Mouse (Mus musculus) kidney, adult 2 months (tissue): ENCODE data around the gene Dtnb. TPM values are rescaled to one million over a fixed set of nuclear protein-coding genes. Genes with fewer than 3 reads are reported as not detected.

ENCODE experiments used
- DNase-seq: peaks from one replicate; pipeline ENCODE4 v3.0.0; 2021
- H3K27ac ChIP-seq: fragments of 200-500 bp; 2 replicates; pipeline ENCODE4 v1.5.1; 2012; ENCODE audit warnings: low read depth, low read length, control low read depth, inconsistent platforms; ENCODE audit not compliant: insufficient read depth
- H3K27me3 ChIP-seq: fragments of 200-500 bp; replicated peaks from 2 replicates; pipeline ENCODE4 v1.6.1; 2012; ENCODE audit warnings: mild to moderate bottlenecking, moderate library complexity, low read length, inconsistent platforms; ENCODE audit not compliant: control insufficient read depth, insufficient read depth
- H3K36me3 ChIP-seq: fragments of 200-500 bp; 2 replicates; pipeline ENCODE4 v1.6.1; 2012; ENCODE audit warnings: mild to moderate bottlenecking, moderate library complexity, low read length, inconsistent platforms; ENCODE audit not compliant: control insufficient read depth, insufficient read depth
- H3K4me1 ChIP-seq: fragments of 200-500 bp; 2 replicates; pipeline ENCODE4 v1.6.1; 2011; ENCODE audit warnings: low read length; ENCODE audit not compliant: control insufficient read depth, insufficient read depth
- H3K4me3 ChIP-seq: fragments of 200-500 bp; 2 replicates; pipeline ENCODE4 v1.5.1; 2011; ENCODE audit warnings: mild to moderate bottlenecking, low read depth, low read length, control low read depth; ENCODE audit not compliant: insufficient read depth
- CTCF ChIP-seq: fragments of 200-500 bp; conservative IDR thresholded peaks from 2 replicates; pipeline ENCODE4 v1.5.1; 2011; ENCODE audit warnings: low read depth, mild to moderate bottlenecking, control low read depth, low read length, moderate library complexity, mixed read lengths; ENCODE audit not compliant: insufficient read depth, insufficient read length
- POLR2A ChIP-seq: fragments of 200-500 bp; IDR thresholded peaks from one replicate; pipeline ENCODE4 v1.6.1; 2011; ENCODE audit warnings: low read depth, low read length, control low read depth
- WGBS: fragments of 180-500 bp; shearing (Covaris S2); methylation state at CpG from one replicate; pipeline ENCODE4 v1.1.7; 2018; 5-methylcytosine and 5-hydroxymethylcytosine counted together
- polyA plus RNA-seq: library from polyadenylated mRNA; depleted of rRNA; stranded (reverse); fragments of >200 nt; gene quantifications from 2 replicates; pipeline ENCODE4 v1.2.3, GENCODE M21; 2012

Dtnb gene
- polyA plus RNA-seq, 1 experiment = 60.5 TPM

- H3K4me1 ChIP-seq = peaks cover 13% of the 10 kb centered on the region
- H3K27ac ChIP-seq = no peak overlapping the region
- no peak for TF ChIP-seq POLR2A
- no peak for TF ChIP-seq CTCF
- no peaks in the 10 kb centered on the region for H3K36me3 ChIP-seq
- DNase-seq = no peak
- H3K27me3 ChIP-seq = no peaks in the 10 kb centered on the region
- WGBS = 85% methylated on average over 4 of the region's 4 CpGs
- no peak overlapping the region for H3K4me3 ChIP-seq
Measured at GRCm38 (mm10) chr12:3784729-3785128, 212.5 kb downstream of the Dtnb start.

- peak; percentile 33 for DNase-seq
- no peak overlapping the region for H3K4me3 ChIP-seq
- peaks cover 4% of the 10 kb centered on the region; the same call in 1 of the 2 replicates for H3K4me1 ChIP-seq
- H3K36me3 ChIP-seq = no peaks in the 10 kb centered on the region
- WGBS = 61% methylated on average over 3 of the region's 3 CpGs
- TF ChIP-seq POLR2A = no peak
- TF ChIP-seq CTCF = no peak
- H3K27ac ChIP-seq = no peak overlapping the region
- no peaks in the 10 kb centered on the region for H3K27me3 ChIP-seq
Measured at GRCm38 (mm10) chr12:3787041-3787440, 214.9 kb downstream of the Dtnb start.

GRCm38 (mm10) chr12:3787541-3787940, 215.4 kb downstream of the Dtnb start:
- Histone ChIP-seq H3K36me3 (no peaks in the 10 kb centered on the region), H3K4me3 (no peak overlapping the region), H3K4me1 (peaks cover 7% of the 10 kb centered on the region; the same call in 1 of the 2 replicates), H3K27ac (no peak overlapping the region), H3K27me3 (no peaks in the 10 kb centered on the region)
- 66% methylated on average over 1 of the region's 1 CpGs for WGBS
- DNase-seq = no peak
- no peak for TF ChIP-seq POLR2A
- TF ChIP-seq CTCF = no peak

DNA sequence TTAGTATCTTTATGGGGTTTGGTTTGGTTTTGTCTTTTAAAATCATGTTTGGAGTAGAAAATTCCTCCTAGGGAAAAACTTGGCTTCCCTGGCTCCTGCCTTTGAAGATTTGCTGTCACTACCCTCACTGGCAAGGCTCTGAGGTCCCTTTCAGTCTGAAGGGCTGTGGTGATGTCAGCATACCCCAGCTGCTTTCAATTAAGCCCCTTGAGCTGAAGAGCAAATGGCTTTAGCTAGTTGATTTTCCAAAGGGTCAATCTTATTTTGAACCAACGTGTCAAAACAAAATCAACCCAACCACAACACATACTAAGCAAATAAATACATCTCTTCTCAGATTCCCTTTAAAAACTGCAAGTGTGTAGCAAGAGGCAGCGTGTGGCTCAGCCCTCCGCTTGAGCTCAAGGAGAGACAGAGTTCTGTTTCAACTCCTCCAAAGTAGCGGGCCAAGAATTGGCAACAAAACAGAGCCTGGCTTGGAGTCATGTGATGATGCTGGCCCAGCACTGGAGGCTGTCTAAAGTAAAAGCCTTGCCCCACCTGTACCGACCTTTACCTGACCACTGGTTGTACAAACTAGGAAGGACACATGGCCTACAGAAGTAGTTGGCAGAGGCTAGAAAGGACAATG, 216.4 kb downstream of the Dtnb start:
- TF ChIP-seq POLR2A (no peak), CTCF (no peak)
- Histone ChIP-seq H3K4me1 (peaks cover 7% of the 10 kb centered on the region; the same call in 1 of the 2 replicates), H3K27me3 (no peaks in the 10 kb centered on the region), H3K27ac (no peak overlapping the region), H3K4me3 (no peak overlapping the region), H3K36me3 (no peaks in the 10 kb centered on the region)
- 47% methylated on average over 5 of the region's 5 CpGs for WGBS
- DNase-seq = peak; percentile 45

- Histone ChIP-seq H3K27me3 (no peaks in the 10 kb centered on the region), H3K36me3 (no peaks in the 10 kb centered on the region), H3K4me3 (no peak overlapping the region), H3K27ac (no peak overlapping the region), H3K4me1 (peaks cover 7% of the 10 kb centered on the region; the same call in 1 of the 2 replicates)
- TF ChIP-seq CTCF = no peak
- no peak for TF ChIP-seq POLR2A
- 79% methylated on average over 5 of the region's 5 CpGs for WGBS
- DNase-seq = no peak
Measured at GRCm38 (mm10) chr12:3789626-3790185, 217.5 kb downstream of the Dtnb start.

- DNase-seq = no peak
- Histone ChIP-seq H3K27ac (no peak overlapping the region), H3K4me1 (peaks cover 7% of the 10 kb centered on the region; the same call in 1 of the 2 replicates), H3K4me3 (no peak overlapping the region), H3K27me3 (no peaks in the 10 kb centered on the region), H3K36me3 (no peaks in the 10 kb centered on the region)
- WGBS = 45% methylated on average over 7 of the region's 7 CpGs
- TF ChIP-seq CTCF (no peak), POLR2A (no peak)
Measured at GRCm38 (mm10) chr12:3791257-3791656, 219.1 kb downstream of the Dtnb start.

- TF ChIP-seq CTCF = peak; percentile 94
- TF ChIP-seq POLR2A = peak; percentile 15
Measured at GRCm38 (mm10) chr12:3791732-3792131, 219.6 kb downstream of the Dtnb start.

More at GRCm38 (mm10) chr12:3791732-3792131, 219.6 kb downstream of the Dtnb start:
- Histone ChIP-seq H3K4me1 (peaks cover 7% of the 10 kb centered on the region; the same call in 1 of the 2 replicates), H3K27me3 (no peaks in the 10 kb centered on the region), H3K4me3 (peak overlapping the region; percentile 47), H3K36me3 (no peaks in the 10 kb centered on the region), H3K27ac (no peak overlapping the region)
- peak; percentile 97 for DNase-seq
- WGBS = 1% methylated on average over 22 of the region's 22 CpGs
